Mouse (Mus musculus) megakaryocyte, embryonic 14.5 days (primary cell): ENCODE measurements around the gene Mmp20.

ENCODE experiments used
- FLI1 ChIP-seq: IDR thresholded peaks from 2 replicates; pipeline ENCODE4 v1.6.1; 2012; ENCODE audit warnings: low read length, inconsistent platforms, mixed read lengths
- GATA1 ChIP-seq: IDR thresholded peaks from 3 replicates; pipeline ENCODE4 v1.6.1; 2012; ENCODE audit warnings: mixed read lengths, low read length, inconsistent platforms, borderline replicate concordance

- TF ChIP-seq FLI1 (no peak), GATA1 (no peak)
These were observed 67.6 kb downstream of the Mmp20 start for GRCm38 (mm10) chr9:7695646-7696045.
